Mouse (Mus musculus) lung, embryonic 14.5 days (tissue): ENCODE results near the gene Hs3st4. TPM values are rescaled to one million over a fixed set of nuclear protein-coding genes. Genes with fewer than 3 reads are reported as not detected.

Experiments
- ATAC-seq: fragments of 200-750 bp; cut with Nextera tagmentation; 2 replicates; pipeline ENCODE4 v1.8.0; 2017; ENCODE audit warnings: mild to moderate bottlenecking, moderate TSS enrichment, moderate library complexity; ENCODE audit not compliant: insufficient read depth
- DNase-seq: peaks from one replicate; pipeline ENCODE4 v3.0.0-alpha.2; 2015
- H3K27ac ChIP-seq: fragments of 300-500 bp; sonication (generic); 2 replicates; pipeline ENCODE4 v1.5.1; 2014; ENCODE audit warnings: low read depth, mild to moderate bottlenecking, moderate library complexity
- H3K27me3 ChIP-seq: fragments of 300-500 bp; sonication (generic); 2 replicates; pipeline ENCODE4 v1.6.1; 2014; ENCODE audit warnings: low read length, control low read depth; ENCODE audit not compliant: insufficient read depth
- H3K36me3 ChIP-seq: fragments of 300-500 bp; sonication (generic); 2 replicates; pipeline ENCODE4 v1.6.1; 2014; ENCODE audit warnings: control low read depth; ENCODE audit not compliant: insufficient read depth
- H3K4me1 ChIP-seq: fragments of 300-500 bp; sonication (generic); 2 replicates; pipeline ENCODE4 v1.6.1; 2014; ENCODE audit warnings: antibody characterized with exemption, control low read depth; ENCODE audit not compliant: insufficient read depth
- H3K4me2 ChIP-seq: fragments of 300-500 bp; sonication (generic); 2 replicates; pipeline ENCODE4 v1.6.1; 2014; ENCODE audit warnings: mild to moderate bottlenecking
- H3K4me3 ChIP-seq: fragments of 300-500 bp; sonication (generic); 2 replicates; pipeline ENCODE4 v1.5.1; 2014; ENCODE audit warnings: low read depth, low read length
- H3K9ac ChIP-seq: fragments of 300-500 bp; sonication (generic); 2 replicates; pipeline ENCODE4 v1.6.1; 2014
- H3K9me3 ChIP-seq: fragments of 300-500 bp; sonication (generic); 2 replicates; pipeline ENCODE4 v1.6.1; 2016; ENCODE audit warnings: low read depth, low read length, control low read depth
- CTCF ChIP-seq: IDR thresholded peaks from 2 replicates; pipeline ENCODE4 v1.5.1; 2016; ENCODE audit warnings: antibody characterized with exemption, low read depth
- whole genome bisulfite sequencing: fragments of 180-500 bp; shearing (Covaris S2); extraction: QIAGEN DNeasy Blood & Tissue Kit; methylation state at CpG from one replicate; pipeline ENCODE4 v1.1.7; 2014; 5-methylcytosine and 5-hydroxymethylcytosine counted together
- polyA plus RNA-seq: library from polyadenylated mRNA; unstranded; fragments of >200 nt; fragmentation: Nextera tagmentation; extraction: Ambion mirVana; gene quantifications from 2 replicates; pipeline ENCODE4 v1.2.1, GENCODE M21; 2014

Gene Hs3st4
- polyA plus RNA-seq, 1 experiment from 2014 or later = 0.05 TPM

GRCm38 (mm10) chr7:124033332-124033731, 50.7 kb downstream of the Hs3st4 start:
- 48% methylated on average over 2 of the region's 2 CpGs for WGBS
- Histone ChIP-seq H3K9ac (no peak overlapping the region), H3K4me2 (no peak overlapping the region), H3K36me3 (no peaks in the 10 kb centered on the region), H3K4me1 (no peaks in the 10 kb centered on the region), H3K27me3 (no peaks in the 10 kb centered on the region), H3K9me3 (no peaks in the 10 kb centered on the region), H3K27ac (no peak overlapping the region), H3K4me3 (no peak overlapping the region)
- DNase-seq (no peak), ATAC-seq (no peak)
- TF ChIP-seq CTCF = no peak

GRCm38 (mm10) chr7:124037281-124037700, 54.6 kb downstream of the Hs3st4 start:
- no peak for TF ChIP-seq CTCF
- no peaks in the 10 kb centered on the region for H3K36me3 ChIP-seq
- H3K9ac ChIP-seq = no peak overlapping the region
- no peak overlapping the region for H3K4me2 ChIP-seq
- 64% methylated on average over 5 of the region's 5 CpGs for WGBS
- no peak overlapping the region for H3K27ac ChIP-seq
- H3K27me3 ChIP-seq = no peaks in the 10 kb centered on the region
- no peaks in the 10 kb centered on the region for H3K9me3 ChIP-seq
- DNase-seq (no peak), ATAC-seq (no peak)
- no peak overlapping the region for H3K4me3 ChIP-seq
- H3K4me1 ChIP-seq = no peaks in the 10 kb centered on the region

GRCm38 (mm10) chr7:124039142-124039541, 56.5 kb downstream of the Hs3st4 start:
- ATAC-seq = no peak
- 60% methylated on average over 5 of the region's 5 CpGs for WGBS

GRCm38 (mm10) chr7:124047382-124047781, 64.7 kb downstream of the Hs3st4 start:
- Histone ChIP-seq H3K9me3 (no peaks in the 10 kb centered on the region), H3K27me3 (no peaks in the 10 kb centered on the region), H3K4me1 (no peaks in the 10 kb centered on the region), H3K9ac (no peak overlapping the region), H3K4me2 (no peak overlapping the region), H3K27ac (no peak overlapping the region), H3K36me3 (no peaks in the 10 kb centered on the region), H3K4me3 (no peak overlapping the region)
- DNase-seq (no peak), ATAC-seq (no peak)
- TF ChIP-seq CTCF = no peak

More at GRCm38 (mm10) chr7:124039142-124039541, 56.5 kb downstream of the Hs3st4 start:
- no peak overlapping the region for H3K4me2 ChIP-seq
- TF ChIP-seq CTCF = no peak
- no peak for DNase-seq
- H3K4me1 ChIP-seq = no peaks in the 10 kb centered on the region
- H3K27ac ChIP-seq = no peak overlapping the region
- no peaks in the 10 kb centered on the region for H3K27me3 ChIP-seq
- H3K36me3 ChIP-seq = no peaks in the 10 kb centered on the region
- H3K9ac ChIP-seq = no peak overlapping the region
- no peaks in the 10 kb centered on the region for H3K9me3 ChIP-seq
- H3K4me3 ChIP-seq = no peak overlapping the region

GRCm38 (mm10) chr7:124048971-124049370, 66.3 kb downstream of the Hs3st4 start:
- no peak for ATAC-seq
- no peak for DNase-seq
- 60% methylated on average over 1 of the region's 1 CpGs for WGBS
- no peak overlapping the region for H3K4me2 ChIP-seq
- TF ChIP-seq CTCF = no peak
- no peaks in the 10 kb centered on the region for H3K9me3 ChIP-seq
- H3K36me3 ChIP-seq = no peaks in the 10 kb centered on the region
- H3K9ac ChIP-seq = no peak overlapping the region
- no peak overlapping the region for H3K4me3 ChIP-seq
- no peaks in the 10 kb centered on the region for H3K4me1 ChIP-seq
- no peaks in the 10 kb centered on the region for H3K27me3 ChIP-seq
- H3K27ac ChIP-seq = no peak overlapping the region

- no peak for TF ChIP-seq CTCF
- no peak for DNase-seq
- H3K4me2 ChIP-seq = no peak overlapping the region
- H3K27me3 ChIP-seq = no peaks in the 10 kb centered on the region
- 72% methylated on average over 5 of the region's 5 CpGs for WGBS
- no peaks in the 10 kb centered on the region for H3K9me3 ChIP-seq
- no peak overlapping the region for H3K9ac ChIP-seq
- no peaks in the 10 kb centered on the region for H3K4me1 ChIP-seq
- H3K4me3 ChIP-seq = no peak overlapping the region
- no peak overlapping the region for H3K27ac ChIP-seq
- H3K36me3 ChIP-seq = no peaks in the 10 kb centered on the region
- ATAC-seq = no peak
Observed at GRCm38 (mm10) chr7:124050421-124050820, 67.8 kb downstream of the Hs3st4 start.

- Histone ChIP-seq H3K4me2 (no peak overlapping the region), H3K36me3 (no peaks in the 10 kb centered on the region), H3K9me3 (no peaks in the 10 kb centered on the region), H3K9ac (no peak overlapping the region), H3K27ac (no peak overlapping the region), H3K4me1 (no peaks in the 10 kb centered on the region), H3K27me3 (no peaks in the 10 kb centered on the region), H3K4me3 (no peak overlapping the region)
- no peak for ATAC-seq
- DNase-seq = no peak
- TF ChIP-seq CTCF = no peak
- 64% methylated on average over 1 of the region's 1 CpGs for WGBS
Observed at GRCm38 (mm10) chr7:124083741-124084140, 101.1 kb downstream of the Hs3st4 start.

- 4% methylated on average over 2 of the region's 2 CpGs for WGBS
- DNase-seq = peak; percentile 83
Observed at GRCm38 (mm10) chr7:124129019-124129418, 146.3 kb downstream of the Hs3st4 start.

More at GRCm38 (mm10) chr7:124129019-124129418, 146.3 kb downstream of the Hs3st4 start:
- ATAC-seq = no peak
- no peaks in the 10 kb centered on the region for H3K36me3 ChIP-seq
- H3K4me2 ChIP-seq = no peak overlapping the region
- no peaks in the 10 kb centered on the region for H3K9me3 ChIP-seq
- H3K4me1 ChIP-seq = no peaks in the 10 kb centered on the region
- no peak overlapping the region for H3K27ac ChIP-seq
- H3K27me3 ChIP-seq = no peaks in the 10 kb centered on the region
- H3K4me3 ChIP-seq = no peak overlapping the region
- H3K9ac ChIP-seq = no peak overlapping the region
- TF ChIP-seq CTCF = peak; percentile 61
